Mouse (Mus musculus): ENCODE measurements around the gene Fry. TPM values are rescaled to one million over a fixed set of nuclear protein-coding genes. Genes with fewer than 3 reads are reported as not detected.

Fry gene
- total and polyA plus RNA-seq, 2 experiments from 2014 or later: 47.6 to 130 TPM

DNA sequence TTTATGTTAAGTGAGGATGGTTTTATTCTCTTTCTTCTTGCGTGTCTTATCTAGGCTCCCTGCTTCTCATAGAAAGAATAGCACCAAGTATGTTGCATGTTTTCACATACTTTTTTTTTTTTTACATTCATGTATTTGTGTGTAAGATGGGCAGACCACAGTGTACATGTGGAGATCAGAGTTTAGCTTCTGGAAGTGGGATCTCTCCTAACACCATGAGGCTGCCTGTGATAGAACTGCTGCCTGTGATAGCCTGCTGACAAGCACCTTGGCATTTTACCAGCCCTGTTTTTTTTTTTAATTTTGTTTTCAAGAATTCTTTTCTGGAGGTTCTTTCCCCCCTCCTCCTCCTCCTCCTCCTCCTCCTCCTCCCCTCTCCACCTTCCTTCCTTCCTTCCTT is 59.3 kb downstream of the Fry start:
- Histone ChIP-seq H3K27ac (ENCODE audit: low read depth, low read length) (no peak overlapping the region), H3K4me3 (ENCODE audit: low read depth, low read length) (no peak overlapping the region), H3K9me3 (ENCODE audit: low read length) (0 out of 2 replicates have a peak, but pooled peaks cover 4% of the 10 kb centered on the region), H3K9ac (no peak overlapping the region), H3K4me2 (ENCODE audit: low read depth) (no peak overlapping the region), H3K27me3 (ENCODE audit: insufficient read depth, low read length) (no peaks in the 10 kb centered on the region), H3K4me1 (ENCODE audit: insufficient read depth) (no peaks in the 10 kb centered on the region), H3K36me3 (ENCODE audit: insufficient read depth) (no peaks in the 10 kb centered on the region)
- ATAC-seq: no peak
- no peak for TF ChIP-seq CTCF (IDR thresholded peaks at IDR 0.05; ENCODE audit: low read depth)
- WGBS: 85% methylated on average over 1 of the region's 1 CpGs
- no peak for DNase-seq

DNA sequence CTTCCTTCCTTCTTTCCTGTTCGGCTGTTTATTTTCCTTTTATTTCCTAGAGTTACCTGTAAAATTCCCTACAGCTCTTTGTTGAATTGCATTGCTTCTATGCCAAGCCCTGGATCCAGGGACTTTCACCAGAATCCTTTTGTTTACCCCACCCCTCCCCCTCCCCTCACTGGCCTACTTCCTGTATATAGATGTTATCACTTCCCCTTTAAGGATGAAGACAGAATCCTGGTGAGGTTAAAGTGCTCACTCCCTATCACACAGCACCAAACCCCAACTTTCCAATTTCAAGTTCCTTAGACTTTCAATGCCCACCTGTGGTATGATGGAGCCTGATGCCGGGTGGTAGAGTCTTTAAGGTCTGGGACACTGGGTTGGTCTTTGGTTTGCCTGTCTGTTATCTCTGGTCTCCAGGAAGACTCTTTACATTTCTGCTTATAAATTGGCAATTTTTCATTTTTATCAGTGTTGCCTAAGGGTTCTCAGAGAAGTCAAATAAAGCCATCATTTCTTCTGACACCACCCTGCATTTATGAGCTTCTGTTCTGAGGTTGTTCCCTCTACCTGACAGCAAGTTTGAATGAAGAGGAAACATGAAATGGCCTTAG is 59.9 kb downstream of the Fry start:
- ATAC-seq (no peak), DNase-seq (no peak)
- no peaks in the 10 kb centered on the region for H3K36me3 ChIP-seq (ENCODE audit: insufficient read depth)
- no peak overlapping the region for H3K27ac ChIP-seq (ENCODE audit: low read depth, low read length)
- no peaks in the 10 kb centered on the region for H3K27me3 ChIP-seq (ENCODE audit: insufficient read depth, low read length)
- no peak for TF ChIP-seq CTCF (IDR thresholded peaks at IDR 0.05; ENCODE audit: low read depth)
- no peak overlapping the region for H3K9ac ChIP-seq
- 0 out of 2 replicates have a peak, but pooled peaks cover 4% of the 10 kb centered on the region for H3K9me3 ChIP-seq (ENCODE audit: low read length)
- 94% methylated on average over 1 of the region's 2 CpGs for WGBS
- H3K4me1 ChIP-seq (ENCODE audit: insufficient read depth): no peaks in the 10 kb centered on the region
- no peak overlapping the region for H3K4me2 ChIP-seq (ENCODE audit: low read depth)
- no peak overlapping the region for H3K4me3 ChIP-seq (ENCODE audit: low read depth, low read length)

DNA sequence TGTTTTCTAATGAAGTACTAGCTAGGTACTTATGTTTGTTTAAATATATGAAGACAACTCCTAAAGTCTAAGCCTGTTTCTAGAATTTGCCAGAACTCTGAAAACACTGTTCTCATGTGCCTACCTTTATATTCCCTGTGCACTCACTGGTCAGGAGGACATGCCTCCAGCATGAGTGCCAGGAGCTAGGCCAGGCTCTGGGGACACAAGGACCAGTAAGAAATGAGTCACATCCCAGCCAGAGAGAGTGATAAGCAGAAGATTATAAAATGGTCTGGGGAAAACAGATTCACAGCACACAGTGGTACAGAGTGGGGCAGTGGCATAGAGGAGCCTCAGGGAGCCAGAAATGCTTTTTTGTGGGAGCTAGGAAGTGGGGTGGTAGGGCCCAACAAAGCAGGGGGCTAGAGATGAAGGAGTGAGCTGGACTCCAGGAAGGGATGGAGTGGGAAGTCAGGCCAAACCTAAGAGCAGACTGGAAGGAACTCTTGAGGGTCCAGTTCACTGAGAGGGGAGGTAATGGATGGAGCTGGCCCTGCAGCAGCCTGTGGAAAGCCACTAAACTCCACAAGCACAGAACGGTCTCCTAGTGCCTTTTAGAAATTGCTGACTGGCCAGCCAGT is 62.7 kb downstream of the Fry start:
- Histone ChIP-seq H3K27me3 (ENCODE audit: insufficient read depth, low read length) (no peaks in the 10 kb centered on the region), H3K9ac (no peak overlapping the region), H3K27ac (ENCODE audit: low read depth, low read length) (no peak overlapping the region), H3K4me3 (ENCODE audit: low read depth, low read length) (no peak overlapping the region), H3K9me3 (ENCODE audit: low read length) (no peaks in the 10 kb centered on the region), H3K4me1 (ENCODE audit: insufficient read depth) (no peaks in the 10 kb centered on the region), H3K36me3 (ENCODE audit: insufficient read depth) (no peaks in the 10 kb centered on the region), H3K4me2 (ENCODE audit: low read depth) (no peak overlapping the region)
- 75% methylated on average over 1 of the region's 1 CpGs for WGBS
- ATAC-seq (no peak), DNase-seq (no peak)
- no peak for TF ChIP-seq CTCF (IDR thresholded peaks at IDR 0.05; ENCODE audit: low read depth)

DNA sequence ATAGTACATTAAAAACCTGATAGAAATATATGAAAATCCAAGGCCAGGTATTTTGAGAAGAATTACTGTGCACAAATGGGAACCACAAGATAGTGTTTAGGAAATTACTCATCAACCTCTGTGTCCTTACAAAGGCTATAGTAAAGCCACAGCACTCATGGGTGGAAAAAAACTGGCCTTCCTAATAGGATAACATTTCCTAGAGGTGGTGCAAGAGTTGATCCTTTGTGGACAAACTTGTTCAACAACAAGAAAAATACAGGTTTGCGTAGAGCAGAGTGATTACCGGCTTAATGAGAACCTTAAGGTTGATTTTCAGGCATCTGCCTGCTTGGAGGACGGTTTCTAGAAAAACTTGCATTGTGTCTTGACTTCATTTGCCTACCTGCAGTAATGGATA is 66.5 kb downstream of the Fry start:
- no peak for TF ChIP-seq CTCF (IDR thresholded peaks at IDR 0.05; ENCODE audit: low read depth)
- 94% methylated on average over 3 of the region's 3 CpGs for WGBS

DNA sequence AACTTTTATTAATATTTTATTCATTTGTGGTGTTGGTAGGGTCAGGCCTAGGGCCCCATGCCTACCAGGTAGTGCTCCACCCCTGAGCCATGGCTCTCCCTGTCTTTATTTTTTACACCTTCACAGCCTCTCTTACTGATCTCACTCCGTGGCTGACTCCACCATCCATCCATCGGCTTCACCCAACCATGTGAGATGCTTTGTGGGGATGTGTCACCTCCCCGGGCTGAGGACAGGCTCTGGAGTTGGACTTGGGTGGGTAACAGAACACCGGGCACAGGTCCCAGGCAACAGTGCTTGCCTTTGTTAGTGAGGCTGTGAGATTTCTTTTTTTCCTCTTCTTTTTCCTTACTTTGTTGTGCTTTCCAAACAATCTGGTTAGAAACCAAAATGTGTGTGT is 67.7 kb downstream of the Fry start:
- H3K36me3 ChIP-seq (ENCODE audit: insufficient read depth): no peaks in the 10 kb centered on the region
- WGBS: 81% methylated on average over 4 of the region's 4 CpGs
- H3K27ac ChIP-seq (ENCODE audit: low read depth, low read length): no peak overlapping the region
- no peak for TF ChIP-seq CTCF (IDR thresholded peaks at IDR 0.05; ENCODE audit: low read depth)
- no peaks in the 10 kb centered on the region; the same call in 1 of the 2 replicates for H3K9me3 ChIP-seq (ENCODE audit: low read length)
- no peak overlapping the region for H3K4me2 ChIP-seq (ENCODE audit: low read depth)
- H3K27me3 ChIP-seq (ENCODE audit: insufficient read depth, low read length): no peaks in the 10 kb centered on the region
- no peaks in the 10 kb centered on the region for H3K4me1 ChIP-seq (ENCODE audit: insufficient read depth)
- no peak overlapping the region for H3K9ac ChIP-seq
- H3K4me3 ChIP-seq (ENCODE audit: low read depth, low read length): no peak overlapping the region
- ATAC-seq: no peak
- DNase-seq: no peak

More for the DNA sequence above, 66.5 kb downstream of the Fry start:
- no peak overlapping the region for H3K4me2 ChIP-seq (ENCODE audit: low read depth)
- DNase-seq: no peak
- H3K36me3 ChIP-seq (ENCODE audit: insufficient read depth): no peaks in the 10 kb centered on the region
- H3K4me3 ChIP-seq (ENCODE audit: low read depth, low read length): no peak overlapping the region
- no peaks in the 10 kb centered on the region for H3K4me1 ChIP-seq (ENCODE audit: insufficient read depth)
- H3K27me3 ChIP-seq (ENCODE audit: insufficient read depth, low read length): no peaks in the 10 kb centered on the region
- no peak overlapping the region for H3K27ac ChIP-seq (ENCODE audit: low read depth, low read length)
- ATAC-seq: no peak
- H3K9me3 ChIP-seq (ENCODE audit: low read length): no peaks in the 10 kb centered on the region
- H3K9ac ChIP-seq: no peak overlapping the region

DNA sequence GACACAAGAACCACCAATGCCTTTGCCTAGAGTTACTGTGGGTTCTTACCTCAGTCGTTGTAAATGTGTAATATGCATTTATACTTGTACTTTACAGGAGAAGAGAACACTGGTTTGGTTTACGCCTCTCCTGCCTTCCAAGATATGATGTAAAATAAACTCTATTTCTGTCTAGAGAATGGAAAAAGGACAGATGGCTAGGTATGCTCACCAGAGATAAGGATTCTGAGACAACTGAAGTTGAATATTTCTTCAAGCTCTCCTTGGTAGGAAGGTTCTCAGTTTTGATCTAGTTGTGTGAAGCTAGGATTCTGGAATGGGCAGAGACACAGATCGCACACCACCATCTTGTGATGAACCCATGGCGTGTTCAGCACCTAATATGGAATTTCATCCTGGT is 68.2 kb downstream of the Fry start:
- ATAC-seq (no peak), DNase-seq (no peak)
- Histone ChIP-seq H3K27me3 (ENCODE audit: insufficient read depth, low read length) (no peaks in the 10 kb centered on the region), H3K4me1 (ENCODE audit: insufficient read depth) (no peaks in the 10 kb centered on the region), H3K27ac (ENCODE audit: low read depth, low read length) (no peak overlapping the region), H3K36me3 (ENCODE audit: insufficient read depth) (no peaks in the 10 kb centered on the region), H3K9me3 (ENCODE audit: low read length) (no peaks in the 10 kb centered on the region; the same call in 1 of the 2 replicates), H3K4me3 (ENCODE audit: low read depth, low read length) (no peak overlapping the region), H3K9ac (no peak overlapping the region), H3K4me2 (ENCODE audit: low read depth) (no peak overlapping the region)
- no peak for TF ChIP-seq CTCF (IDR thresholded peaks at IDR 0.05; ENCODE audit: low read depth)
- WGBS: 92% methylated on average over 4 of the region's 4 CpGs

DNA sequence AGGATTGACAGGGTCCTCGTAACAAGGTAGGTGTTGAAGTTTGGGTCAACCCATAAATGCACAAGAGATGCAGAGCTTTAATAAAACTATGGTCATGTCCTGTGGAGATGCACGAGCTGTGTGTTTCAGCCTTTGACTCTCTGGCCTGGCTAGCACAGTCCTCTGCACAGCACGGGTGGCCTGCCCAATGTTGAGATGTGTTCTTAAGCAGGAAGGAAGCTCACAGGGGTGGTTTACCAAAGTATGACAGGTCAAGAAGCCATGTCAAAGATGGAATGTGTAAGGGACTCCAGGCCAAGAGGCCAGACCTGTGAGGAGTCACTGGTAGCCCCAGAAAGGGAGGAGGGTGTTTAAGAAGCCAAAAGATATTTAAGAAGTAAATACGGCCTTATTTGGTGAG is 69.6 kb downstream of the Fry start:
- DNase-seq (no peak), ATAC-seq (no peak)
- H3K9me3 ChIP-seq (ENCODE audit: low read length): no peaks in the 10 kb centered on the region; the same call in 1 of the 2 replicates
- no peaks in the 10 kb centered on the region for H3K4me1 ChIP-seq (ENCODE audit: insufficient read depth)
- no peak overlapping the region for H3K4me2 ChIP-seq (ENCODE audit: low read depth)
- H3K27ac ChIP-seq (ENCODE audit: low read depth, low read length): no peak overlapping the region
- H3K9ac ChIP-seq: no peak overlapping the region
- no peaks in the 10 kb centered on the region for H3K27me3 ChIP-seq (ENCODE audit: insufficient read depth, low read length)
- WGBS: 90% methylated on average over 4 of the region's 4 CpGs
- H3K36me3 ChIP-seq (ENCODE audit: insufficient read depth): no peaks in the 10 kb centered on the region
- no peak for TF ChIP-seq CTCF (IDR thresholded peaks at IDR 0.05; ENCODE audit: low read depth)
- H3K4me3 ChIP-seq (ENCODE audit: low read depth, low read length): no peak overlapping the region
